Mouse (Mus musculus) Muller cell, postnatal 12 days (primary cell): ENCODE results near the gene Nabp2.

Experiments
- DNase-seq: peaks from one replicate; pipeline ENCODE4 v3.0.0-alpha.2; 2015; ENCODE audit errors: inconsistent ontology term

The Nabp2 gene

GRCm38 (mm10) chr10:128411211-128412054, at the start of gene Nabp2, which contains the start of gene Rnf41:
Gene Nabp2, minus strand, starts transcription at chr10:128411492.
Gene Rnf41, plus strand, starts transcription at chr10:128411657.
- peak; percentile 97 for DNase-seq

- no peak for DNase-seq
These were observed 49.0 kb upstream of the Nabp2 start for GRCm38 (mm10) chr10:128460270-128460630.

GRCm38 (mm10) chr10:128459409-128460269, 48.3 kb upstream of the Nabp2 start:
- DNase-seq = peak; percentile 45

- peak; percentile 90 for DNase-seq
These were observed 47.6 kb upstream of the Nabp2 start, which contains the start of gene Smarcc2 for GRCm38 (mm10) chr10:128458719-128459408. Gene Smarcc2, plus strand, starts transcription at chr10:128459248.

- peak; percentile 87 for DNase-seq
These were observed 47.0 kb upstream of the Nabp2 start for GRCm38 (mm10) chr10:128458348-128458718.

GRCm38 (mm10) chr10:128457676-128458075, 46.4 kb upstream of the Nabp2 start:
- no peak for DNase-seq

GRCm38 (mm10) chr10:128455280-128455679, 44.0 kb upstream of the Nabp2 start:
- DNase-seq = peak; percentile 70

GRCm38 (mm10) chr10:128454471-128454870, 43.2 kb upstream of the Nabp2 start:
- no peak for DNase-seq

GRCm38 (mm10) chr10:128451014-128451413, 39.7 kb upstream of the Nabp2 start:
- DNase-seq = no peak

GRCm38 (mm10) chr10:128445407-128445806, 34.1 kb upstream of the Nabp2 start:
- DNase-seq = no peak

- no peak for DNase-seq
These were observed 33.1 kb upstream of the Nabp2 start for GRCm38 (mm10) chr10:128444354-128444753.

GRCm38 (mm10) chr10:128442718-128443117, 31.4 kb upstream of the Nabp2 start:
- DNase-seq = no peak

- peak; percentile 55 for DNase-seq
These were observed 30.2 kb upstream of the Nabp2 start for GRCm38 (mm10) chr10:128441324-128442119.

GRCm38 (mm10) chr10:128440407-128440806, 29.1 kb upstream of the Nabp2 start:
- DNase-seq = peak; percentile 37

GRCm38 (mm10) chr10:128438675-128439279, 27.5 kb upstream of the Nabp2 start:
- DNase-seq = no peak

- DNase-seq = no peak
These were observed 25.1 kb upstream of the Nabp2 start for GRCm38 (mm10) chr10:128436376-128436775.

GRCm38 (mm10) chr10:128435873-128436272, 24.6 kb upstream of the Nabp2 start:
- no peak for DNase-seq

- peak; percentile 73 for DNase-seq
These were observed 24.0 kb upstream of the Nabp2 start for GRCm38 (mm10) chr10:128435186-128435823.

GRCm38 (mm10) chr10:128434681-128435080, 23.4 kb upstream of the Nabp2 start:
- no peak for DNase-seq

- no peak for DNase-seq
These were observed 22.1 kb upstream of the Nabp2 start for GRCm38 (mm10) chr10:128433417-128433816.
